Mouse (Mus musculus) thymus, postnatal 36 days (tissue): Measurements from ENCODE around the gene Slc11a2.
A peak's percentile ranks its signal among the peaks of the same experiment; 100 is the strongest.

Experiments
- DNase-seq, 2 experiments: peaks; one replicate each; pipeline ENCODE4 v3.0.0; 2022; ENCODE audit warnings: mixed read lengths in 2 of 2

Gene Slc11a2

GRCm38 (mm10) chr15:100424396-100425122, at the start of gene Slc11a2:
Slc11a2 (minus strand) TSS chr15:100425072.
- no peak for DNase-seq

DNA sequence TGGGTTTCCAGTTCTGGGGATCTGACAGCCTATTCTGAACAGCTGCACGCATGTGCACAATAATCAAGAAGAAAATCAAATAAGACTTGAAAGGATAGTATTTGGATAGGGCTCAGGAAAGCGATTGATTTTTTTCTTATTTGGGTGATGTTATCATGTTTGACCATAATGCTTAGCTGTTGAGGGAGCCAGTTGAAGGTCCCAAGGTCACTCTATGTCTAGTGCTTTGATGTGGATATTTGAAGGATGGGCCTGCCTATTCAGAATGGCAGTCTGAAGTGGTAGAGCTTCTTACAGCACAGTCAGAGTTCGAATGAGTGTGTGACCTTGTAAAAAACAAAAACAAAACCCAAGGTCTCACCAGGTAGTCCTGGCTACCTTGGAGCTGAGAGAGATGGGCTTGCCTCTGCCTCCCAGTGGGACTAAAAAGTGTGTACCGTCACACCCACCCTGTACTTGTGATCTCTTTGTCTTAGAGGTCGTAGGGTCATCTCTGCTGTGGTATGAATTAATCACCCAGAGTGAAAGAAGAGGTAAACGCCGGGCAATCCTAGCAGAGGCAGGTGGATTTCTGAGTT, 49.1 kb upstream of the Slc11a2 start:
- no peak for DNase-seq

DNA sequence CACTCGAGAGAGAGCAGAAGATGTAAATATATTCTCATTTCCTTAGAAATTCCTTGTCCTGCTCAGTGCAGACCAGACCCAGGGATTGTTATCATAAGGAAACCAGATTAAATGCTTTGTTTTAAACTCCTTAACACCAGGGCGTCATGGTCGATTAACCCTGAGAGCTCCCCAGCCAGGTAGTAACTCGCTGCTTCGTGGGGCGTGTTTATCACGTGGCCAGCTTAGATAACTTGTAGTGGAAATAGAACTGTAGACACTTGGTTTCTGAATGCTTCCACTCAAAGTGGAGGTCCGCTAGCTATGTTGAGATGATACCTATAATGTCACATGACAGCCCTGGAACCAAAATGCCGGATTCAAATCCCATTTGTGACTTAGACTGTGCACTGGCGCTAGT, 45.2 kb upstream of the Slc11a2 start:
- DNase-seq = no peak

- no peak for DNase-seq
Measured at GRCm38 (mm10) chr15:100469189-100469545, 44.3 kb upstream of the Slc11a2 start.

GRCm38 (mm10) chr15:100468295-100469188, 43.7 kb upstream of the Slc11a2 start, which contains the start of gene Letmd1:
Letmd1 (plus strand) TSS chr15:100469023.
- peak; percentile 89 to 92 for DNase-seq

DNA sequence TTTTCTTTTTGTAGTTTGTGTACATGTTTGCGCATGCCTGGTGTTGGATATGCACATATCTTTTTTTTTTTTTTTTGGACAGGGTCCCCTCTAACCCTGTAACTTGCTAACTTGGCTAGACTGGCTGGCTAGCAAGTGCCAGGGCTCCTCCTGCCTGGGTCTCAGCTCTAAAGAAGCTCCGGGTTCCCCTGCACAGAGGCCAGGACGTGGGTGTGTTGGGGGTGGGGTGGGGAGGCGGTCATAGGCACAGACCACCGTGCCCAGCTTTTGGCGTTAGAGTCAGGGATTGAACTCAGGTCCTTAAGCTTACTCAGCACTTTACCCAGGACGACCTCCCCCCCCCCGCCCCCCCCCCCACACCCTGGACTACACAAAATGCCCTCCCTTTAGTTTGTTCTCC, 42.9 kb upstream of the Slc11a2 start:
- DNase-seq = no peak

- no peak for DNase-seq
Measured at GRCm38 (mm10) chr15:100465432-100465831, 40.6 kb upstream of the Slc11a2 start.

GRCm38 (mm10) chr15:100463712-100464111, 38.8 kb upstream of the Slc11a2 start:
- DNase-seq = peak; percentile 66 to 73

DNA sequence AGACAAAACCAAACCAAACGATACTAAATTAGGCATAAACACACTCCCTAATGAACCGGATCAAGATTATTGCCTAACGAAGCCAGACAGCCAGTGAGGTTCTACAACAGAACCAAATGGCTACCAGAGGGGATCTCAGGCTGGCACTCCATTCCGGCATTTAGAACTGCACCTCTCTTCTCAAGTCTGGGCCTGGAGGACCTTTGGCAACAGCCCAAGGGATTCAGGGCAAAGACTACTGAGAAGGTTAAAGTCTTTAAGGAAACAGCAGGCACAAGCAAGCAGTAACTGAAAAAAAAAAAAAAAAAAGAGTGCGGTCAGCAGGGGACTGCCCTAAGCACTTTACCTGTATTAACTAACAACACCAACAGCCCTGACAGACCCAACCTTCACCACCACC, 37.2 kb upstream of the Slc11a2 start:
- DNase-seq = no peak

DNA sequence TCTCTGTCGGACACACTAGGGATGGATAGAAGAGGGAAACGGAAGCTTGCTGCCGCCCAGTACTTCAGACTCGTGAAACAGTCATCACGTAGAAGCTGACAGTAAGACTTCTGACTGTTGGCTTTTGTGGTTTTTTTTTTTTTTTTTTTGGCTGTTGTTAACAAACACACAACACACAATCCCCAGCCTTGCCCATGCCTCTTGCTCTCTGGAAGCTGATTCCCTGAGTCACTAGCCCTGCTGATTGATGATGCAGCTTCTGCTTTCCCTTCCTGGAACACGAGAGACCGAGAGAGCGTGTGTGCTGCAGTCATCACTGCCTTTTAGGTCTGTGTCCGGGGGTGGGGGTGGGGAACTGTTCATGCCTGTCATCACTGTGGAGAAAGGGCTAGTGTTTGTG, 36.8 kb upstream of the Slc11a2 start:
- no peak for DNase-seq

DNA sequence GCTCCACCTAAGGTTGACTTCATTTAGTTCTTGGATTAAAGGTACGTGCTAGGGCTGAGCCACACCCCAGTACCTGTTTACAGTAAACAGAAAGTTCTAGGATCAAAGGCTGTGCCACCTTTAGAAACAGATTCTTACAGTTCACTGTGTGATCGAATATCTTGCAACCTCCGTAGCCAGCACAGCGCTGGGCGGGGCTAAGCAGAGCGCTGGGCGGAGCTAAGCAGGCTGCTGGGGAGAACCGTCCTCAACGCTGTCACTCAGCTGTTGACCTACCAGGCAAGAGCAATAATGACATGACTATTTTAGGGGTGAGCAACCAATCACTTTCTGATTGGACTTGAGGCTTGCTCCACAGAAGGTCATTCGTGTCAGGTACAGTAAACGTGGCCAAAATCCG, 36.1 kb upstream of the Slc11a2 start:
- DNase-seq = peak; percentile 53 to 67

DNA sequence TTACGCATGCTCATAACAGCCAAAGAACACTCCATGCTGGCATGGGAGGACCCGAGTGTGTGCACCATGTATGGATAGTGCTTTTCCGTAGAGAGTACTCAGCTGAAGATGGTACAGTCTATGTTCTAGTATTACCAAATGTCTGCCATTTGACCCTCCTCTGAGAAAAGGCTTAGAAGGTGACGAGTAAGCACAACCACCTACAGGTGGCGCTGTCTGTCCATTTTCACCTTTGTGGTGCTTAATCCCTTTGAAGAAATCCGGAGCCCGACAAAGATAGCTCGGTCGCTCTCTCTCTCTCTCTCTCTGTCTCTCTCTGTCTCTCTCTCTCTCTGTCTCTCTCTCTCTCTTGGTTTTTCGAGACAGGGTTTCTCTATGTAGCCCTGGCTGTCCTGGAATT, 33.2 kb upstream of the Slc11a2 start:
- peak; percentile 60 to 61 for DNase-seq

GRCm38 (mm10) chr15:100457340-100457739, 32.5 kb upstream of the Slc11a2 start:
- peak; percentile 73 to 74 for DNase-seq

DNA sequence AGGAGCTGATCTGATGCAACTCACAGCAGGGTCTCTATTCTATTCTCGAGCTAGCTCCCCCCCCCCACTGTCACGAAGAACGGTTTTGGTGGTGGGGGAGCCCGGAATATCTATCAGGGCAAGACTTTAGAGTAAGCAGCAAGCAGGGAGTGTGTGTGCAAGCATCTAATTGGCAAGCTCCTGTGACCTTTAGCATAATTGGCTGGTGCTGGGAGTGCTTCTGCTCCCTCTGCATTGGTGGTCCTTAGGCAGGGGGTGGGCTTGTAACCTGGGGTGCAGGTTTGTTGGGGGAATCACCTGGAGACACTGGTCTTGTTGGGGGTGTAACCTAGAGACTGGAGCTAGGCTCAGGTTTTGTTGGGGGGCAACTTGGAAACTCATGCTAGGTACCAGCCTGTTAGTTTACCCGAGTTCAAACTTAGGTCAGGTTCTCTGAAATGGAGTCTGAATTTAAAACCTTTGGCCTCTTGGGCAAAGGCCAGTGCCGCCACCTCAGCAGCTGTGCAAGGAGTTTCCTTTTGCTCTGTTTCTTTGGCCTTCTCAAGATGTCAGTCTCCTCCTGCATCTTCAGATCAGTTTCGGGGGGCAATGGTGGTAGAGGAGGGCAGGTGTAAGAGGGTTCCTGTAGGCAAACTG, 31.6 kb upstream of the Slc11a2 start:
- DNase-seq = no peak

GRCm38 (mm10) chr15:100452486-100452885, 27.6 kb upstream of the Slc11a2 start:
- no peak for DNase-seq

DNA sequence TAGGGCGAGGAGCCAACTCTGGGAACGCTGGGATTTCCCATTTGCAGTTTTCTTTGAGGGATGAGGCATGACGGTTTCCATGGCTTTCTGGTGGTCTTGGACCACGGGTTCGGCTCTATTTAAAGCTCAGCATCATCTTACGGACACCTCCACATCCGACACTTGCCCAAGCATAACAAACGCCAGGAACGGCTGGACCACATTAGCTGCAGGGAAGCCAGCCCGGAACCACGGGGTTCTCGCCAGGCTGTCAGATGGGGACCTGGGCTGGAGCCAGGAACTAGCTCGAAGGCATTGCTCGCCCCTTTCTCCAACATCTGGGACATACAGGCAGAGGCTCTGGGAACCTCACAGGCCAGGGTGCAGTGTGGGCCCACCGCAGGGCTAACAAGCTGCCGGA, 26.4 kb upstream of the Slc11a2 start:
- DNase-seq = no peak

DNA sequence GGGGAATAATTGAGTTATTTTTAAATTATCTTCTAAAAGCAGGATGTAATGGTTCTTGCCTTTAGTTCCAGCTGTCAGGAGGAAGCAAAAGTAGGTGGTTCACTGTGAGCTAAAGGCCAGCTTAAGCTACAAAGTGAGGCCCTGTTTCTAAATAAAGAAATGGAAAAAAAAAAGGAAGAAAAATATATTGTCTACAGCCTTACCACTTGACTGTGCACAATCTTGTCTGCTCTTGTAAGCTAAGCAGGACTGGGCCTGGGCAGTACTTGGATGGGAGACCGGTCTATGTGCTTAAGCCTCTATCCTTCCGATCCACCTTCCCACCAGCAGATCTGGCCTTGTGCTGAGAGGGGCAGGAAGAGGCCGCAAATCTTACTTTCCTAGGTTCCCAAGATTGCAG, 24.6 kb upstream of the Slc11a2 start:
- DNase-seq = no peak

- no peak for DNase-seq
Measured at GRCm38 (mm10) chr15:100448572-100448971, 23.7 kb upstream of the Slc11a2 start.

DNA sequence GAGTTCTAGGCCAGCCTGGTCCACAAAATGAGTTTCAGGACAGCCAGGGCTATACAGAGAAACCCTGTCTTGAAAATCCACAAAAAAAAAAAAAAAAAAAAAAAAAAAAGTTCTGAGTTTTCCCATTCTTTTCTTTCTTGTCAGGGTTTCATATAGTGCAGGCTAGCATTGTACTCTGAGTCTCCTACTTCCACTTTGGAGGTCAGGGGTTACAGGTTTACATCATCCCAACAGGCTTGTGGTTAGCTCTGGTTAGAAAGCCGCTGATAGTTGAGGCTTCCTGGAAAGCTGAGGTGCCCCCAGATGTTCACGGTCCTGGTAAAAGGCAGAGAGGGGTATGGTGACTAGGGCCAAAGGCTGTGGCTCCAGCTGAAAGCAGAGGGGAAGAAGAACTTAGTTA, 22.0 kb upstream of the Slc11a2 start:
- no peak for DNase-seq

GRCm38 (mm10) chr15:100443126-100443922, 18.5 kb upstream of the Slc11a2 start:
- peak; percentile 82 to 91 for DNase-seq

DNA sequence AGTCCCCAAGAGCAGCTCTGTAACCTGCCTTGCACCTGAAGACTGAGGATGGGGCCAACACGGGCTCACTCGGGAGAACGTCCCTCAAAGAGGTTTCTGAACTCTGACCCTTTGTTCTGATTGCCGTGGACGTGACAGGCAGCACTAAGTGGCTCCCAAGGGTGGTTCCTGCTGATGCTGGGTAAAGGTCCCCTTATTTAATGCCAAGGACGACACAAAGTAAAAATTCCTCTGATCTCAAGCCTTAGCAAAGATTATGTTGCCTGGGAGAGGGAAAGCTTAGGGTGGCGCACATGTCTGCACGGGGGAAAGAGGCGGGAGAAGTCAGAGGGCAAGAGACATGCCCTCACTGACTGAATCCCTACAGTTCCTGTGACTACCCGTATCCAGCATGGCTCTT, 11.6 kb upstream of the Slc11a2 start:
- no peak for DNase-seq

DNA sequence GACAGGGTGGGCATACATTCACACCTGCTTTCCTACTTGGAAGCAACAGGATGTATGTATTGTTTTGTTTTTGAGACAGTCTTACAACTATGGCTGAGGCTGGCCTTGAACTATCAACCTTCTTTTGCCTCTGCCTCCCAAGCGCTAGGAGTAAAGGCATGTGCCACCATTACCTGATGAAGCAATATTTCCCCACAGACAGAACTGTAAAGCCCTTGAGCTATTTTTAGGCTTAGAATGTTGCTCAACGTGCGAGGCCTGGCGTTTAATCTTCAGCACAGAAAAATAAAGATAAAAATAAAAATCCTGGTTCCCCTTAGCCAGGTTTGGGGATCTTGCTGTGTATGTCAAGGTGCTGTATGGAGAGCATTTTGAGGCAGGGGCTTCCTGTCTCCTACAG, 11.2 kb upstream of the Slc11a2 start:
- DNase-seq = no peak
